Mouse (Mus musculus) kidney, adult 2 months (tissue): ENCODE results near the gene Map3k20. TPM values are rescaled to one million over a fixed set of nuclear protein-coding genes. Genes with fewer than 3 reads are reported as not detected.
A peak's percentile ranks its signal among the peaks of the same experiment; 100 is the strongest.

ENCODE experiments used
- DNase-seq: peaks from one replicate; pipeline ENCODE4 v3.0.0; 2021
- H3K27ac ChIP-seq: fragments of 200-500 bp; 2 replicates; pipeline ENCODE4 v1.5.1; 2012; ENCODE audit warnings: low read depth, low read length, control low read depth, inconsistent platforms; ENCODE audit not compliant: insufficient read depth
- H3K27me3 ChIP-seq: fragments of 200-500 bp; replicated peaks from 2 replicates; pipeline ENCODE4 v1.6.1; 2012; ENCODE audit warnings: mild to moderate bottlenecking, moderate library complexity, low read length, inconsistent platforms; ENCODE audit not compliant: control insufficient read depth, insufficient read depth
- H3K36me3 ChIP-seq: fragments of 200-500 bp; 2 replicates; pipeline ENCODE4 v1.6.1; 2012; ENCODE audit warnings: mild to moderate bottlenecking, moderate library complexity, low read length, inconsistent platforms; ENCODE audit not compliant: control insufficient read depth, insufficient read depth
- H3K4me1 ChIP-seq: fragments of 200-500 bp; 2 replicates; pipeline ENCODE4 v1.6.1; 2011; ENCODE audit warnings: low read length; ENCODE audit not compliant: control insufficient read depth, insufficient read depth
- H3K4me3 ChIP-seq: fragments of 200-500 bp; 2 replicates; pipeline ENCODE4 v1.5.1; 2011; ENCODE audit warnings: mild to moderate bottlenecking, low read depth, low read length, control low read depth; ENCODE audit not compliant: insufficient read depth
- CTCF ChIP-seq: fragments of 200-500 bp; conservative IDR thresholded peaks from 2 replicates; pipeline ENCODE4 v1.5.1; 2011; ENCODE audit warnings: low read depth, mild to moderate bottlenecking, control low read depth, low read length, moderate library complexity, mixed read lengths; ENCODE audit not compliant: insufficient read depth, insufficient read length
- POLR2A ChIP-seq: fragments of 200-500 bp; IDR thresholded peaks from one replicate; pipeline ENCODE4 v1.6.1; 2011; ENCODE audit warnings: low read depth, low read length, control low read depth
- WGBS: fragments of 180-500 bp; shearing (Covaris S2); methylation state at CpG from one replicate; pipeline ENCODE4 v1.1.7; 2018; 5-methylcytosine and 5-hydroxymethylcytosine counted together
- polyA plus RNA-seq: library from polyadenylated mRNA; depleted of rRNA; stranded (reverse); fragments of >200 nt; gene quantifications from 2 replicates; pipeline ENCODE4 v1.2.3, GENCODE M21; 2012

The Map3k20 gene
- polyA plus RNA-seq, 1 experiment: 8.3 TPM

- 74% methylated on average over 12 of the region's 12 CpGs for WGBS
Measured at GRCm38 (mm10) chr2:72242910-72243675, 42.3 kb upstream of the Map3k20 start.

GRCm38 (mm10) chr2:72245631-72246030 lies 39.8 kb upstream of the Map3k20 start:
- no peaks in the 10 kb centered on the region for H3K4me1 ChIP-seq
- no peaks in the 10 kb centered on the region for H3K27me3 ChIP-seq
- TF ChIP-seq POLR2A (no peak), CTCF (no peak)
- no peak overlapping the region for H3K4me3 ChIP-seq
- WGBS: 87% methylated on average over 4 of the region's 4 CpGs
- H3K36me3 ChIP-seq: no peaks in the 10 kb centered on the region
- DNase-seq: no peak
- no peak overlapping the region for H3K27ac ChIP-seq

More at GRCm38 (mm10) chr2:72242910-72243675, 42.3 kb upstream of the Map3k20 start:
- Histone ChIP-seq H3K27me3 (no peaks in the 10 kb centered on the region), H3K4me3 (no peak overlapping the region), H3K27ac (no peak overlapping the region), H3K4me1 (no peaks in the 10 kb centered on the region), H3K36me3 (no peaks in the 10 kb centered on the region)
- no peak for DNase-seq
- no peak for TF ChIP-seq POLR2A
- no peak for TF ChIP-seq CTCF

DNA sequence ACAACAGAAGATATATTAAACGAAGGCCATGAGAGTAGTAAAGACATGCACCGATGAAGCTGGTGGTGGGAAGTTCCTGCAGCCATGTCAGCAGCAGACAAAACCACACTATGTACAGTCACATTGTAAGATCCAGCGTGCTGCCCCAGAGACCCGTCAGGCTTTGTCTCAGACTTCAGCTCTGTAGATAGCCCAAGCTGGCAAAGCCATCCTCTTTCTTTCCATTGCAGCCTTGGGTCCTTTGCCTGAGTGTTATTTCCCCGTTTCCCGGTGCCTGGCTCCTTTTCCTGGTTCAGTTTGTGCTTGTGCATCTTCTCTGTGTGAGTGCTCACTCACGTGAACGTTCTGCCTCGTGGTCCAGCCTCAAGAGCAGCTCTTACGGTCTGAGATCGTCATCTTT lies 39.1 kb upstream of the Map3k20 start:
- H3K27me3 ChIP-seq: no peaks in the 10 kb centered on the region
- DNase-seq: no peak
- WGBS: 94% methylated on average over 11 of the region's 11 CpGs
- no peaks in the 10 kb centered on the region for H3K4me1 ChIP-seq
- TF ChIP-seq CTCF (no peak), POLR2A (no peak)
- H3K4me3 ChIP-seq: no peak overlapping the region
- no peak overlapping the region for H3K27ac ChIP-seq
- H3K36me3 ChIP-seq: no peaks in the 10 kb centered on the region

- no peaks in the 10 kb centered on the region for H3K36me3 ChIP-seq
- no peak overlapping the region for H3K4me3 ChIP-seq
- H3K27me3 ChIP-seq: no peaks in the 10 kb centered on the region
- TF ChIP-seq POLR2A (no peak), CTCF (no peak)
- no peaks in the 10 kb centered on the region for H3K4me1 ChIP-seq
- H3K27ac ChIP-seq: no peak overlapping the region
- WGBS: 75% methylated on average over 6 of the region's 6 CpGs
- peak; percentile 32 for DNase-seq
Measured at GRCm38 (mm10) chr2:72247819-72248218, 37.6 kb upstream of the Map3k20 start.

DNA sequence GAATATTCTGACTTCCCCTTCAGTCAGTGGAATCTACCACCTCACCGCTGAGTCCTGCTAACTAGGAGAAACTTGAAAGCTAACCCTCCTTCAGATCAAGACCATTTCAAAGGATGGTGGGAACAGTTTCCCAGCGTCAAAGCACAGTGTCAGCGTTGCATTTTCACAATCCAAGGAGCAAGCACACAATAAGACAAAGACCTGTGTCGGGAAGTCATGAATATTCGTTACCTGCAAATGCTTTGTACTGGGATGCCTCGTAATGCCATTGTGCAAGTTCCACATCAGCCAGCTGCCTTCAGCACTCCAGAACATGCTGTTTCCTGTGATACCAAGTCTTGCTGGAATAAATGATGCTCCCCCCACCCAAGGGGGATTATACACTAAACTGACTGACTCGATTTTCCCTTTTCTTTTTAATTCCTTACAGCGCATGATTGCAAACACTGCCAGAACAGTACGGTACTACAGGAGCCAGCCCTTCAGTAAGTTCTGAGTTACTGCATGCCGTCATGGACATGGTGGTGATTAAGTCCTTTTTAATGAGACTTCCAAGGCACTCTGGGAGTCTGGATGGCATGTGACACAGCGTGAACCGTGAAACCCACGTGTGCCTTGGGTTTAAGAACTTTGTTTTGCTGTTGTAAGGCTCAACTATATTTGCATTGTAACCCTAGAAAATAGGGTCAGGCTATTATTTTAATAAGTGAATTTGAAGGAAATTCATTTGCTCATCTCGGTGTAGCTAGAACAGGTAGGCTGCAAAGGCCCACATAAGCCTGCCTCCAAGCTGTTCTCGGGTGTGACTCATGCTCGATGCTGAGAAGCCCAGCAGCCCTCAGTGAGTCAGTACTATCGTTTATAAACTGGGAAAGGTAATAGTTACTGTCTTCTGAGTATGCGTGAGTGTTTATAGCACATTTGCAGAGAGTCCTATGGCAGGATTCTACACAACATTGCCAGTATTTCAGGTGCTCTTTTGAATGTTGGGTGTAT lies 32.6 kb upstream of the Map3k20 start:
- Histone ChIP-seq H3K36me3 (no peaks in the 10 kb centered on the region), H3K27ac (no peak overlapping the region), H3K4me3 (no peak overlapping the region), H3K27me3 (no peaks in the 10 kb centered on the region), H3K4me1 (no peaks in the 10 kb centered on the region)
- TF ChIP-seq POLR2A (no peak), CTCF (no peak)
- DNase-seq: no peak
- 77% methylated on average over 18 of the region's 18 CpGs for WGBS

DNA sequence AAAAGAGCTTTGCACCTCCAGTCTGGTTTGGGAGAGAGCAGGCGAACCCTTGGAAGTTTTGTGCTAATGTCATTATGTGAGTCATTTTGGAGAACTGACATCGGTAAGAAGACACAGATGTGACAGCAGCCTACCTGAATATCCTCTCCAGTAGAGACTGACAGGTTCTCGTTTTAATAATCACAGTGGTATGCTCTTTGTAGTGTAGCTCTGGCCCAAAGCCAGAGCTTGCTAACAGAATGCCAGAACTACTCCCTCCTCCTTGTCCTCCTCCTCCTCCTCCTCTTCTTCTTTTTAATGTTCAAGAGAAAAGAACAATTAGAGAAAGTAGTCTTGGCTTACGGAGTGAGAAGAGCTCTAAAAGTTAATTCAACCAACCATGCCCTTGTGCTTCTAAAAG lies 31.6 kb upstream of the Map3k20 start:
- TF ChIP-seq POLR2A (no peak), CTCF (no peak)
- no peak overlapping the region for H3K27ac ChIP-seq
- H3K36me3 ChIP-seq: no peaks in the 10 kb centered on the region
- DNase-seq: peak; percentile 8
- no peaks in the 10 kb centered on the region for H3K27me3 ChIP-seq
- H3K4me1 ChIP-seq: no peaks in the 10 kb centered on the region
- 64% methylated on average over 4 of the region's 4 CpGs for WGBS
- no peak overlapping the region for H3K4me3 ChIP-seq
